Mouse (Mus musculus) olfactory bulb, adult 2 months (tissue): ENCODE measurements around the gene Arl5c. TPM values are rescaled to one million over a fixed set of nuclear protein-coding genes. Genes with fewer than 3 reads are reported as not detected.
"Not testable (repeated sequence)": the region's sequence is repeated elsewhere in the genome, so short reads cannot be mapped to it uniquely, and the experiment has no call there.

ENCODE experiments used
- H3K27ac ChIP-seq: fragments of 200-500 bp; 2 replicates; pipeline ENCODE4 v1.5.1; 2012; ENCODE audit warnings: low read depth, low read length; ENCODE audit not compliant: insufficient read depth
- H3K4me1 ChIP-seq: fragments of 200-500 bp; 2 replicates; pipeline ENCODE4 v1.6.1; 2012; ENCODE audit warnings: low read length; ENCODE audit not compliant: control insufficient read depth, insufficient read depth
- H3K4me3 ChIP-seq: fragments of 200-500 bp; 2 replicates; pipeline ENCODE4 v1.5.1; 2012; ENCODE audit warnings: mild to moderate bottlenecking, low read depth, low read length, moderate library complexity; ENCODE audit not compliant: insufficient read depth
- CTCF ChIP-seq: fragments of 200-500 bp; IDR thresholded peaks from 2 replicates; pipeline ENCODE4 v1.5.1; 2012; ENCODE audit warnings: low read depth, mild to moderate bottlenecking, low read length, moderate library complexity; ENCODE audit not compliant: insufficient read depth
- POLR2A ChIP-seq: fragments of 200-500 bp; IDR thresholded peaks from 2 replicates; pipeline ENCODE4 v1.6.1; 2012; ENCODE audit warnings: mild to moderate bottlenecking, low read depth, low read length, moderate library complexity; ENCODE audit not compliant: insufficient read depth
- WGBS: fragments of 180-500 bp; shearing (Covaris S2); methylation state at CpG from one replicate; pipeline ENCODE4 v1.1.7; 2018; 5-methylcytosine and 5-hydroxymethylcytosine counted together
- polyA plus RNA-seq: library from polyadenylated mRNA; stranded (reverse); fragments of >200 nt; gene quantifications from 2 replicates; pipeline ENCODE4 v1.2.4, GENCODE M21; 2012; ENCODE audit warnings: low replicate concordance; ENCODE audit not compliant: missing spikeins, insufficient read depth, insufficient read length

The Arl5c gene
- polyA plus RNA-seq, 1 experiment: not detected

GRCm38 (mm10) chr11:97949703-97950475 lies 46.1 kb downstream of the Arl5c start:
- no peak overlapping the region for H3K4me3 ChIP-seq
- no peak overlapping the region for H3K27ac ChIP-seq
- TF ChIP-seq CTCF (no peak), POLR2A (no peak)
- H3K4me1 ChIP-seq: peaks cover 7% of the 10 kb centered on the region
- 50% methylated on average over 20 of the region's 20 CpGs for WGBS

GRCm38 (mm10) chr11:97947426-97947825 lies 48.6 kb downstream of the Arl5c start:
- 21% methylated on average over 7 of the region's 7 CpGs for WGBS
- Histone ChIP-seq H3K4me3 (no peak overlapping the region), H3K4me1 (peaks cover 7% of the 10 kb centered on the region), H3K27ac (no peak overlapping the region)
- no peak for TF ChIP-seq CTCF
- TF ChIP-seq POLR2A: no peak

- 92% methylated on average over 7 of the region's 7 CpGs for WGBS
- H3K4me3 ChIP-seq, H3K4me1 ChIP-seq, H3K27ac ChIP-seq: not testable (repeated sequence)
Observed at GRCm38 (mm10) chr11:97945738-97946289, 50.2 kb downstream of the Arl5c start.

GRCm38 (mm10) chr11:97945031-97945430 lies 51.0 kb downstream of the Arl5c start:
- TF ChIP-seq CTCF (no peak), POLR2A (no peak)
- Histone ChIP-seq H3K4me1 (peaks cover 6% of the 10 kb centered on the region), H3K27ac (no peak overlapping the region), H3K4me3 (no peak overlapping the region)
- 68% methylated on average over 10 of the region's 10 CpGs for WGBS

- Histone ChIP-seq H3K4me1 (no peaks in the 10 kb centered on the region), H3K27ac (no peak overlapping the region), H3K4me3 (no peak overlapping the region)
- no peak for TF ChIP-seq POLR2A
- TF ChIP-seq CTCF: no peak
- 74% methylated on average over 5 of the region's 5 CpGs for WGBS
Observed at GRCm38 (mm10) chr11:97943256-97943655, 52.7 kb downstream of the Arl5c start.

GRCm38 (mm10) chr11:97942420-97943111 lies 53.4 kb downstream of the Arl5c start:
- Histone ChIP-seq H3K27ac (no peak overlapping the region), H3K4me1 (no peaks in the 10 kb centered on the region), H3K4me3 (no peak overlapping the region)
- TF ChIP-seq POLR2A: no peak
- TF ChIP-seq CTCF: no peak
- 87% methylated on average over 15 of the region's 15 CpGs for WGBS

Other genes with a start within 250 kb of the Arl5c start
- gene Cwc25, start 229.6 kb downstream of the Arl5c start, polyA plus RNA-seq: not detected in 2 replicates
- gene 1700001P01Rik, start 220.3 kb downstream of the Arl5c start, polyA plus RNA-seq: not detected in 2 replicates
- 695 TPM in 1 of 2 replicates, not detected in the other for gene Rpl23, start 213.7 kb downstream of the Arl5c start, polyA plus RNA-seq
- not detected in 2 replicates for gene Lasp1, start 197.2 kb downstream of the Arl5c start, polyA plus RNA-seq
- not detected in 2 replicates for gene B230217C12Rik, start 155.4 kb downstream of the Arl5c start, polyA plus RNA-seq
- gene Fbxo47, start 112.0 kb downstream of the Arl5c start, polyA plus RNA-seq: not detected in 2 replicates
- not detected in 2 replicates for gene Plxdc1, start 9.7 kb downstream of the Arl5c start, polyA plus RNA-seq
- not detected in 2 replicates for gene Cacnb1, start 26.9 kb upstream of the Arl5c start, polyA plus RNA-seq
- gene Rpl19, start 30.5 kb upstream of the Arl5c start, polyA plus RNA-seq: not detected in 2 replicates
- not detected in 2 replicates for gene Stac2, start 57.3 kb upstream of the Arl5c start, polyA plus RNA-seq
- not detected in 2 replicates for gene Fbxl20, start 154.2 kb upstream of the Arl5c start, polyA plus RNA-seq
- gene Med1, start 197.1 kb upstream of the Arl5c start, polyA plus RNA-seq: 130 TPM in 1 of 2 replicates, not detected in the other
- gene Cdk12, start 206.9 kb upstream of the Arl5c start, polyA plus RNA-seq: not detected in 2 replicates